Mouse (Mus musculus) ES-Bruce4 (cell line): ENCODE results near the gene Cacna1a. TPM values are rescaled to one million over a fixed set of nuclear protein-coding genes. Genes with fewer than 3 reads are reported as not detected.
A peak's percentile ranks its signal among the peaks of the same experiment; 100 is the strongest.

Experiments used
- H3K27ac ChIP-seq: 2 replicates; pipeline ENCODE4 v1.5.1; 2012; ENCODE audit warnings: low read length, inconsistent platforms; ENCODE audit not compliant: insufficient read depth
- H3K27me3 ChIP-seq: 2 replicates; pipeline ENCODE4 v1.6.1; 2012; ENCODE audit warnings: mild to moderate bottlenecking, low read length, inconsistent platforms; ENCODE audit not compliant: control insufficient read depth, poor library complexity, insufficient read depth, severe bottlenecking
- H3K36me3 ChIP-seq: 2 replicates; pipeline ENCODE4 v1.6.1; 2012; ENCODE audit warnings: inconsistent platforms, mild to moderate bottlenecking, low read length, moderate library complexity; ENCODE audit not compliant: control insufficient read depth, poor library complexity, insufficient read depth, severe bottlenecking
- H3K4me1 ChIP-seq: one replicate; pipeline ENCODE4 v1.8.1; 2011; ENCODE audit warnings: low read length; ENCODE audit not compliant: control insufficient read depth, insufficient read depth
- H3K4me3 ChIP-seq: 2 replicates; pipeline ENCODE4 v1.5.1; 2011; ENCODE audit warnings: low read depth, mild to moderate bottlenecking, low read length
- H3K9ac ChIP-seq: 2 replicates; pipeline ENCODE4 v1.6.1; 2012; ENCODE audit warnings: low read depth, mild to moderate bottlenecking, inconsistent platforms; ENCODE audit not compliant: poor library complexity, severe bottlenecking
- H3K9me3 ChIP-seq: replicated peaks from 2 replicates; pipeline ENCODE4 v1.6.1; 2012; ENCODE audit warnings: mild to moderate bottlenecking, low read length, inconsistent platforms; ENCODE audit not compliant: control insufficient read depth, poor library complexity, insufficient read depth, severe bottlenecking
- CTCF ChIP-seq: IDR thresholded peaks from one replicate; pipeline ENCODE4 v1.8.1; 2011; ENCODE audit warnings: low read depth, low read length
- EP300 ChIP-seq: IDR thresholded peaks from 2 replicates; pipeline ENCODE4 v1.6.1; 2011; ENCODE audit warnings: low read depth, low read length; ENCODE audit not compliant: insufficient read depth
- POLR2A ChIP-seq: IDR thresholded peaks from one replicate; pipeline ENCODE4 v1.8.1; 2011; ENCODE audit warnings: low read length; ENCODE audit not compliant: insufficient read depth
- polyA plus RNA-seq: library from polyadenylated mRNA; stranded (reverse); fragments of >200 nt; gene quantifications from 2 replicates; pipeline ENCODE4 v1.2.4, GENCODE M21; 2011; ENCODE audit warnings: low read depth; ENCODE audit not compliant: missing spikeins, insufficient read depth, insufficient read length

The Cacna1a gene
- polyA plus RNA-seq, 1 experiment = 24.0 TPM

- Histone ChIP-seq H3K4me1 (no peaks in the 10 kb centered on the region), H3K36me3 (no peaks in the 10 kb centered on the region), H3K27ac (no peak overlapping the region), H3K9me3 (no peaks in the 10 kb centered on the region), H3K27me3 (no peaks in the 10 kb centered on the region), H3K4me3 (no peak overlapping the region), H3K9ac (no peak overlapping the region)
- TF ChIP-seq POLR2A = no peak
- TF ChIP-seq CTCF = no peak
- no peak for TF ChIP-seq EP300
Observed at GRCm38 (mm10) chr8:84553617-84554016, 165.4 kb downstream of the Cacna1a start.

GRCm38 (mm10) chr8:84554301-84555027 lies 166.2 kb downstream of the Cacna1a start:
- H3K27ac ChIP-seq = no peak overlapping the region
- no peaks in the 10 kb centered on the region for H3K4me1 ChIP-seq
- H3K9me3 ChIP-seq = no peaks in the 10 kb centered on the region
- no peak overlapping the region for H3K4me3 ChIP-seq
- TF ChIP-seq EP300 (no peak), CTCF (peak; percentile 89)
- H3K36me3 ChIP-seq = no peaks in the 10 kb centered on the region
- no peak overlapping the region for H3K9ac ChIP-seq
- no peaks in the 10 kb centered on the region for H3K27me3 ChIP-seq

- Histone ChIP-seq H3K27me3 (no peaks in the 10 kb centered on the region), H3K36me3 (no peaks in the 10 kb centered on the region), H3K4me3 (no peak overlapping the region), H3K4me1 (no peaks in the 10 kb centered on the region), H3K9ac (no peak overlapping the region), H3K9me3 (no peaks in the 10 kb centered on the region), H3K27ac (no peak overlapping the region)
- TF ChIP-seq POLR2A (no peak), CTCF (no peak), EP300 (no peak)
Observed at GRCm38 (mm10) chr8:84555269-84555668, 167.0 kb downstream of the Cacna1a start.

DNA sequence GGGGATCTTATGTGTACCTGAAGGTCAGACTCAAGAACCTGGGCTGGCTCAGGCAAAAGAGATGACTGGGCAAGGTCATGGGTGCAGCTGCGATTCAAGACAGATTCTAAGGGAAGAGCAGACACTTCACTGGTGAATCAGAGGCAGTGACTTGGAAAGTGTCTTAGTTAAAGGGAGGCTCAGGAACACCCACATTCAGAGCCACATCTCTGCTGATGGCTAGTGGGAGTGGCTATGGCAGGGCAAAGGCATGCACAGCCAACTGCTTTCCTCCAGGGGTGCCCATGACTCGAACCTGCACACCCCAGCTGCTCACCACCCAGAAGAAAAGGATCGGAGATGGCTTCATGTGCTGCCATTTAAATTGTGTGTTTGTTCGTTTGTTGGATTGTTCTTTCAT lies 169.7 kb downstream of the Cacna1a start:
- Histone ChIP-seq H3K4me1 (no peaks in the 10 kb centered on the region), H3K36me3 (no peaks in the 10 kb centered on the region), H3K27me3 (no peaks in the 10 kb centered on the region), H3K9me3 (no peaks in the 10 kb centered on the region), H3K4me3 (no peak overlapping the region), H3K9ac (no peak overlapping the region), H3K27ac (no peak overlapping the region)
- TF ChIP-seq POLR2A (no peak), CTCF (no peak)

DNA sequence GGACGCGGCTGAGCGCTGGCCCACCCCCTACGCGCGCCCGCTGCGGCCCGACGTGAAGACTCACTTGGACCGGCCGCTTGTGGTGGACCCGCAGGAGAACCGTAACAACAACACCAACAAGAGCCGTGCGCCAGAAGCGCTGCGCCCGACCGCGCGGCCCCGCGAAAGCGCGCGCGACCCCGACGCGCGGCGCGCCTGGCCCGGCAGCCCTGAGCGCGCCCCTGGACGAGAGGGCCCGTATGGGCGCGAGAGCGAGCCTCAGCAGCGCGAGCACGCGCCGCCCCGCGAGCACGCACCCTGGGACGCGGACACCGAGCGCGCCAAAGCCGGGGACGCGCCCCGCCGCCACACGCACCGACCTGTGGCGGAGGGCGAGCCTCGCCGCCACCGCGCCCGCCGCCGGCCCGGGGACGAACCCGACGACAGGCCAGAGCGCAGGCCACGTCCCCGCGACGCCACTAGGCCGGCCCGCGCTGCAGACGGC lies 170.9 kb downstream of the Cacna1a start:
- no peak for TF ChIP-seq EP300
- peak overlapping the region; percentile 67 for H3K9ac ChIP-seq
- H3K27me3 ChIP-seq = no peaks in the 10 kb centered on the region
- H3K4me1 ChIP-seq = no peaks in the 10 kb centered on the region
- H3K9me3 ChIP-seq = no peaks in the 10 kb centered on the region
- peak overlapping the region; percentile 69 for H3K4me3 ChIP-seq
- H3K36me3 ChIP-seq = no peaks in the 10 kb centered on the region
- no peak overlapping the region for H3K27ac ChIP-seq

DNA sequence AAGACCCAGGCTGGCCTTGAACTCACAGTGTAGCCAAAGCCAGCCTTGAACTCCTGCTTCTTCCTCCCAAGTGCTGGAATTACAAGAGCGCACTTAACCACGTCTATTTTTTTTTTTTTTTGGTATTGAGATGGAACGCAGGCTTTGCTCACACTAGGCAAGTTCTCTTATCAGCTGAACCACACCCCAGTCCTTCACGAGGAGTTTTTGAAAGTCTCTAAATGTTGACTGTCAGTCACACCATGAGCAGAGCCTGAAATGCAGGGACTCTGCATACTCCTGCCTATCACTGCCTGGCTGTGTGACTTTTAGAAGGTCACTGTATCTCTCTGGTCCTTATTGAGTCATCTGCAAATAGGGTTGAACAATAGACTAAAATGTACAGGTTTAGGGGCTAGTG lies 173.5 kb downstream of the Cacna1a start:
- H3K9me3 ChIP-seq = no peaks in the 10 kb centered on the region
- no peak overlapping the region for H3K27ac ChIP-seq
- no peaks in the 10 kb centered on the region for H3K36me3 ChIP-seq
- no peak overlapping the region for H3K4me3 ChIP-seq
- TF ChIP-seq EP300 = no peak
- no peak for TF ChIP-seq CTCF
- TF ChIP-seq POLR2A = no peak
- H3K9ac ChIP-seq = no peak overlapping the region
- no peaks in the 10 kb centered on the region for H3K4me1 ChIP-seq
- no peaks in the 10 kb centered on the region for H3K27me3 ChIP-seq
